Comparison of ENCODE assay signal across 8 mouse cellular contexts in the genomic region with DNA sequence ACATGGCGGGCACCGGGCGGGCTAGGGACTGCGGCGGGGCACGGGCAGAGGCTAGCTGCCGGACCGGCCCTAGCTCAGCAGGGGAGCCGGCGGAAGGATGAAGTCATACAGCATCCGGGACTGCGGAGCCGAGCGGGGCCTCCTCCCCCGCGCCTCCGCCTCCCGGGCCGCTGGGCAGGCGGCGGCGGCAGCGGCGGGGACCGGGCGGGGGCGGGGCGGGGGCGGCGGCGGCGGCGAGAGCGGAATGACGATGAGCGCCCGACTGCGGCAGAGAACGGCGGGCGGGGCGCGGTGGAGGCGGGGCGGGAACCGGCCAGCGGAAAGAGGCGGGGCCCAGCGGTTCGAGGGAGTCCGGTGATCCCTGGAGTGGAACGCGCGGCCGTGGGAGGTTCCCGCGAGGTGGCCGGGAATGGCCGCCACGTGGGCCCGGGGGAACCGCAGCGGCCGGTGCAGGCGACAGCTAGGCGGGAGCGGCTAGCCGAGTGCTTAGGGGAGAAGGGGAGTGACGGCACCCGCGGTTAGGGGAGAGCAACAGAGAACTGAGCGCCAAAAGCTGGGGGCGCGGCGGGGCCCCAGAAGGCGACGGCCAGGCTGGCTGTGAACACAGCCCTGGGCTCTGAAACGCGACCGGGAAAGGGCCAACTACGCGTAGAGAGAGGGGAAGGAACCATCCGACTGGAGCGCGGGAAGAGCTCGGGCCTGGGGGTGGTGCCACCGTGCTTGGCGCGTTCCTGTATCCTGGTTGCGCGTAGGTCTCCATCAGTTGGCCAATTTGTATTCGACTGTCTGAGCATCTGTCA. TPM values are rescaled to one million over a fixed set of nuclear protein-coding genes. Genes with fewer than 3 reads are reported as not detected.
DNase-seq lines count a peak whose midpoint lies in the region; ATAC-seq lines count a peak whose summit lies in the region.

A gene (minus strand): TSS at position 97 of the 800 bp plus-strand sequence.

- H3K36me3 ChIP-seq in embryonic facial prominence, embryonic 12.5 days: peaks cover 8% of the 10 kb centered on the region
- H3K36me3 ChIP-seq in heart, embryonic 11.5 days (ENCODE audit: control insufficient read depth, insufficient read depth, low read length): no peaks in the 10 kb centered on the region
- H3K36me3 ChIP-seq in liver, embryonic 13.5 days: no peaks in the 10 kb centered on the region

- 1% methylated on average over 73 of the region's 92 CpGs for WGBS in embryonic facial prominence, embryonic 12.5 days
- WGBS in heart, embryonic 11.5 days (ENCODE audit: insufficient replicate concordance): under 1% methylated on average over 84 of the region's 92 CpGs
- 1% methylated on average over 80 of the region's 92 CpGs for WGBS in liver, embryonic 13.5 days (ENCODE audit: insufficient replicate concordance)

- ATAC-seq in CD4-positive, CD25-positive, alpha-beta regulatory T cell, adult 4 months: peak; percentile 55
- peak; percentile 32 for ATAC-seq in embryonic facial prominence, embryonic 12.5 days (ENCODE audit: insufficient number of reproducible peaks, insufficient read depth, low FRiP score, low TSS enrichment)
- ATAC-seq in heart, embryonic 11.5 days (replicated peaks; ENCODE audit: insufficient number of reproducible peaks, low FRiP score, low TSS enrichment): peak; percentile 52
- ATAC-seq in liver, embryonic 13.5 days (ENCODE audit: low read depth): peak; percentile 70

- H3K9ac ChIP-seq in embryonic facial prominence, embryonic 12.5 days: peak within 1 kb of the TSS; percentile 68
- peak within 1 kb of the TSS; percentile 76 for H3K9ac ChIP-seq in heart, embryonic 11.5 days (ENCODE audit: low read depth, low read length)
- peak within 1 kb of the TSS; percentile 71 for H3K9ac ChIP-seq in liver, embryonic 13.5 days

- no peaks in the 10 kb centered on the region for H3K9me3 ChIP-seq in embryonic facial prominence, embryonic 12.5 days
- no peaks in the 10 kb centered on the region for H3K9me3 ChIP-seq in heart, embryonic 11.5 days (replicated peaks; ENCODE audit: control insufficient read depth, low read length)
- no peaks in the 10 kb centered on the region for H3K9me3 ChIP-seq in liver, embryonic 13.5 days (replicated peaks)

- H3K4me2 ChIP-seq in embryonic facial prominence, embryonic 12.5 days (replicated peaks): peak within 1 kb of the TSS; percentile 91
- peak within 1 kb of the TSS; percentile 100 for H3K4me2 ChIP-seq in heart, embryonic 11.5 days
- H3K4me2 ChIP-seq in liver, embryonic 13.5 days: peak within 1 kb of the TSS; percentile 95

- peaks cover 29% of the 10 kb centered on the region for H3K27me3 ChIP-seq in embryonic facial prominence, embryonic 12.5 days
- H3K27me3 ChIP-seq in heart, embryonic 11.5 days (ENCODE audit: control insufficient read depth, insufficient read depth, low read length): peaks cover 50% of the 10 kb centered on the region
- H3K27me3 ChIP-seq in liver, embryonic 13.5 days: peaks cover 71% of the 10 kb centered on the region

- H3K4me3 ChIP-seq in embryonic facial prominence, embryonic 12.5 days: peak within 1 kb of the TSS; percentile 68
- peak within 1 kb of the TSS; percentile 71 for H3K4me3 ChIP-seq in heart, embryonic 11.5 days (ENCODE audit: low read depth, low read length)
- peak within 1 kb of the TSS; percentile 69 for H3K4me3 ChIP-seq in liver, embryonic 13.5 days (replicated peaks)

- peak within 1 kb of the TSS; percentile 67 for H3K27ac ChIP-seq in embryonic facial prominence, embryonic 12.5 days
- 0 out of 2 replicates have a peak within 1 kb of the TSS, but pooled peaks have one; percentile 10 for H3K27ac ChIP-seq in heart, embryonic 11.5 days (ENCODE audit: low read depth, low read length)
- peak within 1 kb of the TSS; percentile 31; the same call in 1 of the 2 replicates for H3K27ac ChIP-seq in liver, embryonic 13.5 days

- DNase-seq in adrenal gland, postnatal 25 days: peak; percentile 86
- DNase-seq in kidney, adult 9 months: peak; percentile 60
- peak; percentile 50 for DNase-seq in liver, embryonic 13.5 days
- DNase-seq in neural tube, embryonic 10.5 days (ENCODE audit: extremely low spot score, low spot score): peak; percentile 76
- DNase-seq in testis, postnatal 10 days (ENCODE audit: low spot score): peak; percentile 72

- peaks cover 21% of the 10 kb centered on the region for H3K4me1 ChIP-seq in embryonic facial prominence, embryonic 12.5 days
- H3K4me1 ChIP-seq in heart, embryonic 11.5 days (ENCODE audit: control insufficient read depth, insufficient read depth, low read length): peaks cover 26% of the 10 kb centered on the region
- peaks cover 35% of the 10 kb centered on the region for H3K4me1 ChIP-seq in liver, embryonic 13.5 days (replicated peaks)

RNA-seq across cellular contexts. Expression of the gene that starts here (rescaled TPM):
- not detected for polyA plus RNA-seq in CD4-positive, CD25-positive, alpha-beta regulatory T cell, adult 4 months (2017; shearing (Covaris generic))
- 15.8 and 27.8 TPM in 2 replicates for total RNA-seq in adrenal gland, postnatal 25 days (2021)
- polyA plus RNA-seq in embryonic facial prominence, embryonic 12.5 days (2016; fragmentation: Nextera tagmentation; extraction: Ambion mirVana): 2.1 and 2.4 TPM in 2 replicates
- polyA plus RNA-seq in heart, embryonic 11.5 days (2014; fragmentation: Nextera tagmentation; extraction: Ambion mirVana): 0.84 and 0.96 TPM in 2 replicates
- 0.10 and 0.30 TPM in 2 replicates for polyA plus RNA-seq in liver, embryonic 13.5 days (2015; fragmentation: Nextera tagmentation; extraction: Ambion mirVana)

Comparison
In these comparisons a context has a peak if more than half of its experiments do, and no peak if none do; other contexts are left out.
1. Peak in every context shown above with its lines: DNase-seq, ATAC-seq, H3K4me3 ChIP-seq and H3K27ac ChIP-seq.
2. Peak in ATAC-seq in CD4-positive, CD25-positive, alpha-beta regulatory T cell, adult 4 months; RNA of the gene not detected or under 1 TPM.
3. Peak in ATAC-seq, H3K4me3 ChIP-seq, H3K27ac ChIP-seq, H3K9ac ChIP-seq and H3K4me2 ChIP-seq in heart, embryonic 11.5 days; RNA of the gene not detected or under 1 TPM.
4. Peak in DNase-seq, ATAC-seq, H3K4me3 ChIP-seq, H3K27ac ChIP-seq, H3K9ac ChIP-seq and H3K4me2 ChIP-seq in liver, embryonic 13.5 days; RNA of the gene not detected or under 1 TPM.
5. H3K27ac ChIP-seq: peak in every context shown above with its lines; median percentile 67 in embryonic facial prominence, embryonic 12.5 days; 31 in liver, embryonic 13.5 days; 10 in heart, embryonic 11.5 days.